Mouse (Mus musculus) adrenal gland (tissue): ENCODE measurements around the gene Ube3c.
"Not testable (repeated sequence)": the region's sequence is repeated elsewhere in the genome, so short reads cannot be mapped to it uniquely, and the experiment has no call there.

Experiments used
- intact Hi-C: fragments of 180-260 bp; cut with DNase I; formaldehyde crosslinking; loops from one replicate; pipeline ENCODE4 v1.15.1; 2025
- long read RNA-seq, 2 experiments: library from polyadenylated mRNA; unstranded; transcript quantifications; one replicate each; pipeline ENCODE4 v2.0.0; 2020; ENCODE audit warnings: borderline replicate concordance in 1 of 2; ENCODE audit not compliant: insufficient replicate concordance in 1 of 2

The Ube3c gene
- long read RNA-seq, experiment 1, partial matches to known transcripts: 6 of 8 reads
- long read RNA-seq, experiment 1, other reads (novel, unspliced or antisense): 2 of 8 reads
- long read RNA-seq, experiment 2, partial matches to known transcripts: 7 of 9 reads
- long read RNA-seq, experiment 2, other reads (novel, unspliced or antisense): 2 of 9 reads

DNA sequence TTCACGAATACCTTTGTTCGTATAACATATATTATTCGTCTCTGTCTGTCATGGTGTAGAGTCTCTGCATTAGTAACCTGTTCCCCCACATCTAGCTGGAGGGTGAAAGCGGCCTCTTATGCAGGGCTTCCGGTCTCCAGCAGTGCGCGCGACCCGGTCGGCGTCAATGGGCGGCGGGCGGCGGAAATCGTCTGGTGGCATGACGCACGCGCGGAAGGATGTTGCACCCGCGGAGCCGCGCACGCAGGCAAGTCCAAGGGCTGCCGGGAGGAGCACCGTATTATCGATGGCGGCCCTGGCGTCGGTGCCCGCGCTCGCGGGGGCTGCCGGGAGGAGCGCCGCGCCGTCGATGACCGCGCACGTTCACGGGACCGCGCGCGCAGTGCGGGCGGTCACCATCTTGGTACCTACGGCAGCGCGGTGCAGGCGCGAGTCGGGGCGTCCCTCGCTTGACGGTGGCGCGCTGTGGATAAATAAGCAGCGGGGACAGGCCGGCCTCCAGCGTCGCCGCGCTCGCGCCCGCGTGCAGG lies at the start of gene Ube3c:
Gene Ube3c (plus strand): TSS at position 395 of the 530 bp plus-strand sequence.
- intact Hi-C loops: no loop called here

DNA sequence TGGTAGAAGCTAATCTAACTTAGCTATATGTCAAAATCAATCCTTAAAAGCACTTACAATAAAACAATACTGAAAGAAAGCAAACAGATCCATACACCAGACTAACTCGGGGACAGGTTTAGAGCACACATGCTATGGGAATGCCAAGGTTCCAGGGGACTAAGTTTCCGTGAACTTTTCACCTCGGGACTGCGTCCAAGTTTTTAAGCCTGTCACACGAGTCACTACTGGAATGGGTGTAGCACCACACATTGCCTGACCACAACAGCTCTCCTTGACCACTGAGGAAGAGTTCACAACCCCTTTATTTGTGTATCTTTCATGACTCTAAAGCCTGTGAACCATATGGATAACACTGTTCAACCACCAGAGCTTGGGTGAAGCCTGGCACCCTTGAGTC lies 8.9 kb upstream of the Ube3c start:
- intact Hi-C loops: no loop called here

DNA sequence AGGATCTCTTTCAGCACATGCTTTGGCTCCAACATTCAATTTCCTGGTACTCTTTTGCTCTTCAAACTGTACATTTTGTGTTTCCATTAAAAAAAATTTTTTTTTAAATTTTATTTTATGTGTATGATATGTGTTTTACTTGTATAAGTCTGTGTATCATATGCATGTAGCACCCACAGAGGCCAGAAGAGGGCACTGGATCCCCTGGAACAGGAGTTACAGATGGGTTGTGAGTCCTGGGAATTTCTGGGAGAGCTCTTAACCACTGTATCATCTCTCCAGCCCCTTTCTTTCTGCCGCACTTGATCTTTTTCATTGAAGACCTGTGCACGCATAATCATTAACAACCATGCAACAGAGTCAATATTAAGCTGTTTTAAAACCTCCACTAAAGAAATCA lies 8.4 kb upstream of the Ube3c start:
- intact Hi-C loops: no loop called here

DNA sequence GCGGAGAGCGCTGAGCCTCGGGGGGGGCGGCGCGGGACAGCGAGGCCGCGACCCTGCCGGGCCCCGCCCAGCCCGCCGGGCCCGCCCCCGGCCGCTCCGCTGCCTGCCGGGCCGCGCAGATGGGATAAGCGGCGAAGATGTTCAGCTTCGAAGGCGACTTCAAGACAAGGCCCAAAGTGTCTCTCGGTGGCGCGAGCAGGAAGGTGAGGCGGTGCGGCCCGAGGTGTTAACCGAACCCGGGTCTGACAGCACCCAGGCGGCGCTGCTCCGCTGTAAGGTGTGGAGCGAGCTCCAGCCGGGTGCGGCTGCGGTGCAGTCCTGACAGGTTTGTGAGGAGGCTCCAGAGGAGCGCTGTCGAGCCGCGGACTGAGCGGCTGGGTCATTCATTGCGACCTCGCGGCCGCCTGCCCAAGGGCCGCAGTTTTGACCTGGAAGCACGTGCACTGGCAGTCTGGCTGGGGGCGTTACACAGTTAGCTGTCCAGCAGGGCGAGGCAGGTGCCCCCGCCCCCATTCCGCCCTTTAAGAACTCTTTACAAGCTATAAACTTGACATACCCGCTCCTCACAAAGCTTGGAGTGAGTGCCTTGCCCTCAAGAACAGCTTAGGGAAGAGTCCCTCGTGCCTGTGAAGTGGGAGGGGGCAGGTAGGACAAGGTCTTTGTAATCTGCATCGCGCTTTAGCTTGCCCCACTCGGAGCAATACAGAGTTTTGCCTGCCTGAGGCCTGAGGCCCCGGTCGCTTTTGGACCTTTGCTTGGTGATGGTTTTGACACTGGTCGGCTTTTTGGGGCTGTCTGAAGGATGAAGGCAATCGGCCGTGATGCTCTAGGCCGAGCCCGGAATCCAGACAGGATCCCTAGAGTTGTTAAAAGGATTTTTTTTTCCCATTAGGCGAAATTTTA lies 587 bp downstream of the Ube3c start:
- intact Hi-C loops: no loop called here

DNA sequence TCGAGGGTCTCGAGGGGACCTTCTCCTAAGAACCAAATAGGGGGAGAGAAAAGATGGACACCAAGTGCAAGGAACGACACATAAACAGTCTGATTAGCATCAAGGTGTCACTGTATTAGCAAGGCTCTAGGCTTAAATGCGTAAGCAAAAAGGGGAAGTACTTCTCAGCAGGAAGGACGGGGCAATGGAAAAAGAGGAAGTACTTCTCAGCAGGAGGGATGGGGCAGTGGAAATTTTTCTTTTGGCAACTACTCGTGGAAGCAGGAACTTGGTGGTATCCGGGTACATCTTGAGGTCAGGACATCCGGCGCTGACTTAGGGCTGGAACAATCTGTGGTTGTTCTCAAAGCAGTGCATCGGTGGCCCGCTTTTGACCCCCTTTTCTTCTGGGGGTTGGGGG lies 5.2 kb downstream of the Ube3c start:
- intact Hi-C loops: not testable (repeated sequence)

DNA sequence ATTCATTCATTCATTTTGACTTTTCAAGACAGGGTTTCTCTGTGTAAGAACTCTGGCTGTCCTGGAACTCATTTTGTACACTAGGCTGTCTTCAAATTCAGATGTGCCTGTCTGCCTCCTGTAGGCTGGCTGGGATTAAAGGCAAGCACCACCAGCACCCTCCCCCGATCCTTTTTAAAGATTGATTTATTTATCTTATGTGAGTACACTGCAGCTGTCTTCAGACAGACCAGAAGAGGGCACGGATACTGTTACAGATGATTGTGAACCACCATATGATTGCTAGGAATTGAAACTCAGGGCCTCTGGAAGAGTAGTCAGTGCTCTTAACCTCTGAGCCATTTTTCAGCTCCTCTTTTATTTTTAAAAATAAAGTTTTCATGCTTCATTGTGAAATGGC lies 6.0 kb downstream of the Ube3c start:
- intact Hi-C loops: no loop called here

DNA sequence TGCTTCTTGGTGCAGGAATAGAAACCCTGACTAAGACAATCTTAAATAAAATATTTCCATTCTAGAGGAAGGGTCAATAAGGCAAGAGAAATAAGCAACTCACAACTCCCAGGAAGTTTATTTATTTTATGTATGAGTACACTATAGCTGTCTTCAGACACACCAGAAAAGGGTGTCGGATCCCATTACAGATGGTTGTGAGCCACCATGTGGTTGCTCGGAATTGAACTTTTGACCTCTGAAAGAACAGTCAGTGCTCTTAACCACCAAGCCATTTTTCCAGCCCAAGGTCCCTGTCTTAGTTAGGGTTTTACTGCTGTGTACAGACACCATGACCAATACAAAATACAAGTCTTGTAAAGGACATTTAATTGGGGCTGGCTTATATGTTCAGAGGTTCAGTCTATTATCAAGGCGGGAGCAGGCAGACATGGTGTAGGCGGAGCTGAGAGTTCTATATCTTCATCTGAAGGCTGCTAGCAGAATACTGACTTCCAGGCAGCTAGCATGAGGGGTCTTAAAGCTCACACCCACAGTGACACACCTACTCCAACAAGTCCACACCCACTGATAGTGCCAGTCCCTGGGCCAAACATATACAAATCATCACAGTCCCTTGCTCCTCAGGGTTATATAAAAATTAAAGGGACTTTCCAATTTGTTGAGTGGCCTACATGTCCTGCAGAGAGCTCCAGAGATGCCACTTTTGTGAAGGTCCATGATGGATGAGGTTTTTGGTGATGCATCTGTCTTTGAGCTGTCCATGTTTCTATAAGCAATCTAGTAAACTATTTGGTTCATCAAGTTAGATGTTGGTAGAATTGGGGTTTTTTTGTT lies 9.0 kb downstream of the Ube3c start:
- intact Hi-C loops: no loop called here

DNA sequence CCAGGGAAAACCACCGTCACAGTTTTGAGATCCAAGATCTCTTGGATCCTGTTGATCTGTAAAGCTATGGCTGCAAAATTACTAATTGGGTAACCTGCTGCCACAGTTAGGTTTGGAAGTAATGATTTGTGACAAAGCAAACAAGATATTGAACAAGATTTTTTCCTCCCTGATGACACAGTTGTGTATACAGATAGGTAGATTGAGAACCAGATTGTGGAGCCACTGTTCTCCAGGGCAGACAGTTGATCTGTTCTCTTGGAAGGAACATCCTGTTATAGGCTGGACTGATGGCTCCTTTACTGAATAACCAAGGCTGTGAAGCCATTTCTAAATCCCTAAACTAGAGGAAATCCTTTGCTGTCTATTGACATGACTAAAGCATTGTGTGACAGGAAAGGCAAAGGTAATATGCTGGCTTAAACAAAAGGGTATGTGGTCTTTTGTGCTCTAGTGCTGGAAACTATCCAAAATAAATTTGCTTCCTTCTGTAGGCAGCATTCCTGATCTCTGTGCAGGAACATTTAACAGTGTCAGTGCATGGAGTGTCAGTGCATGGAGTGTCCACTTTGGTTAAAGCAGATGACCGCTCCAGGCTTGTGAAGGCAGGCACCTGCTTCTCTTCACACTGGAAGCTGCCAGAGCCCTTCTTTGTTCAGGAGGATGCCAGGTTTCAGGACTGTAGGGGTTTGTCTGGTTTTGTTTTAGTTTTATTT lies 15.0 kb downstream of the Ube3c start:
- intact Hi-C loops: no loop called here

DNA sequence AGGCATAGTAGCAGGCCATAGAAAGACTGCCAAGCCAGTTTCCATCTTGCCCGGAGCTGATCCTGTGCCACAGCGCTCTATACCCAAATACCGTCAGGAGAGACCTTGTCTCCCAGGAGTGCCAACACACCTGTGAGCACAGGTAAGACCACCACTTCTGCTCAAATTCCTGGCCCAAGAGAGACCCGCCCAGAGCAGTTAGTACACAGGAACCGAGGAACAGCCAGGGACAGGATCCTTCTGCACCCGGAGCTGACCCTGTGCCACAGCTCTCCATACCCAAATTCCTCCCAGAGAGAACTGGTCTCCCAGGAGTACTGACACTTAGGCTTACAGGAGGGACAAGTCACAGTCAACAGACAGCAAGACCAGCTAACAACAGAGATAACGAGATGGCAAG lies 23.1 kb downstream of the Ube3c start:
- intact Hi-C loops: not testable (repeated sequence)

DNA sequence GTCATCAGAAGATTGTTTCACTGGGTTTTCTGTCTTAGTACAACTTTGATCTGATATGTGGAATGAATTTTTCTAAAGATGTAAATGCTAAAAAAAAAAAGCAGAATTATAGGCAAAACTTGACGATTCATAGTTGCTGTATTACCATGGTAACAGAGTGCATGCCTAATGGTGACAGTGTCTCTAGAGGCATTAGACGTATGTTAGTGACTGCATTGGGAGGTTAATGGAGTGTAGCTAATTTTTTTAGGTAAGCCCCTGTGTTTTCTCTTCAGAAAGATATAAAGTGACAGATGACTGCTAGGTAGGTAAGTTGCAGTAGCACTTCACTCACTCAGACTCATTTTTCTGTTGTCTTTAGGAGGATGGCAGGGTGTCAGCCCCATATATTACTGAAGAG lies 37.5 kb downstream of the Ube3c start:
- intact Hi-C loops: no loop called here

DNA sequence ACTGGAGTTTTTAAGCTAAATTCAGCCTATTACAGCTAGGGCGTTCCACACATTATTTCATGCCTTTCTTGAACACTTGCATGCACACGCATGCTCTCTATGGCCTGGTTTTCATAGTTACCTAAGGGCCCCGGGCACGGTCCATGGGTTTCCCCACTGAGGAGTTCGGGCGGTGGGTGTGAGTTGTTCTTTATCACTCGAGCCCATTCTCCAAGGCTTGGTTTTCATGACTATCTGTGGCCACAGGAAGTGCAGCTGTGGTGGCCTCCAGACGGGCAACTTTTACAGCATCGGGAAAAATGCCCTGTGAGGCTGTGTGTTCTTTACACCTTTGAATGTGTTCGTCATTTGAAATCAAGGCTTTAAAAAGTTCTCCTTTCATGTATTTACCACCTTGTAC lies 56.6 kb downstream of the Ube3c start:
- intact Hi-C loops: no loop called here

DNA sequence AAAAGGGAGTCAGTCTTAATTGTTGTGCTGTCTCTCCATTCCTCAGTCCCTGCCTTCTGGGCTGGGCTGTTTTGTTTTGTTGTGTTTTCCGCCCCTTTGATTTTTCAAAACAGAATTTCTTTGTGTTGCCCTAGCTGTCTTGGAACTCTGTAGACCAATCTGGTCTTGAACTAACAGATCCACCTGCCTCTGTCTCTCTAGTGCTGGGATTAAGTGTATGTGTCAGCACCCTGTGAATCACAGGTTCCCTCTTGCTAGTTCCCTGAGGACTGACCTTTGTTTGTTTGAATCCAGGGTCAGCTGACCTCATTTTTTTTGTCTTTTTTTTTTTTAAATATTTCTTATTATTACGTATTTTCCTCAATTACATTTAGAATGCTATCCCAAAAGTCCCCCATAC lies 60.9 kb downstream of the Ube3c start:
- intact Hi-C loops: no loop called here

DNA sequence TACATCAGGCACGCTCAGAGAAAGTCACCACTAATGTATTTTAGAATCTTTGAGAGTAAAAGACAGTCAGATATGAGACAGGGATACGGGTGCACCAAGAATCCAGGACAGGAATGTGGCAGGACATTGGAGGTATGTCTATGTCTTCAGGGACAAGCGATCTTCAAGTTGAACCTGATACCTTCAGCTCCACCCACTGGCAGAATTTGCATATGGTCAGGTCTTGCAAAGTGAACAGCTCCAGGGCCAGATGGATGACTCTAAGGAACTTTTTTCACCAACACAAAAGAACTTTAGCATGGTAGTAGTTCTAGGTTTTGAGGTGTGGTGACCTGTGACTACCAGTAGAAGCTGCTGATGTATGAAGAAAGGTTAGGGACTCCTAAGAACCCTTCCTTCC lies 62.7 kb downstream of the Ube3c start:
- intact Hi-C loops: no loop called here

DNA sequence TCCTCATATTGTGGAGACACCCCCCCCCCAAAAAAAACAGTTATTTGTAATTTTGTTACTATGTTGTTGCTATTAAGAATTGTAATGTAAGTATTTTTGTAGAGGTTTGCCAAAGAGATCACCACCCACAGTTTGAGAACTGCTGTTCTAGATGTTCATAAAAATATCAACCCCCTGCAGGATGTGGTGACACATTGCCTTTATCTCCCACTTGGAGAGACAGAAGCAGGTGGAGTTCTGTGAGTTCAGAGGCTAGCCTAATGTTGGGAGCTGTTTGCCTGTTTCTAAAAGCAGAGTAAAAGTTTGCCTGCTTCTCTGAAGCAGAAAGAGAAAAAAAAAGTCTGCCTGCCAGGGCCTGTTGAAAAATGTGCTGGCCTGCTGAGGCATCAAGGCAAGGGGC lies 67.3 kb downstream of the Ube3c start:
- intact Hi-C loops: no loop called here

DNA sequence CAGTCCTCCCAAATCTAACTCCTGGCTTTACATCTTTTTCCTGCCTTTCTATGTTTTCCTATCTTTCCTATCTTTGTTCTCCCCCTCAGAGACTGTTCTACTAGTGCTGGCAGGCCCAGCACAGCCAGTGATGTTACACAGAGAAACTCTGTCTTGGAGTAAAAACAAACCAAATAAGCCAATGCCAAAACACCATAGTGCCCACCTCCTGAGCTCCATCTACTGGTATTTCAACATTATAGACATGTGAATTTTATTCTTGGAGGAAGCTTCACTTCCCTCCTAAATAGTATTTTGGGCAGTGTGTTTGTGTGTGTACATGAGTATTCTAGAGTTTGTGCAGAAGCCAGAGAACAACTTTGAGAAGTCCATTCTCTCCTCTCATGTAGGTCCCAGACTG lies 67.8 kb downstream of the Ube3c start:
- intact Hi-C loops: no loop called here

DNA sequence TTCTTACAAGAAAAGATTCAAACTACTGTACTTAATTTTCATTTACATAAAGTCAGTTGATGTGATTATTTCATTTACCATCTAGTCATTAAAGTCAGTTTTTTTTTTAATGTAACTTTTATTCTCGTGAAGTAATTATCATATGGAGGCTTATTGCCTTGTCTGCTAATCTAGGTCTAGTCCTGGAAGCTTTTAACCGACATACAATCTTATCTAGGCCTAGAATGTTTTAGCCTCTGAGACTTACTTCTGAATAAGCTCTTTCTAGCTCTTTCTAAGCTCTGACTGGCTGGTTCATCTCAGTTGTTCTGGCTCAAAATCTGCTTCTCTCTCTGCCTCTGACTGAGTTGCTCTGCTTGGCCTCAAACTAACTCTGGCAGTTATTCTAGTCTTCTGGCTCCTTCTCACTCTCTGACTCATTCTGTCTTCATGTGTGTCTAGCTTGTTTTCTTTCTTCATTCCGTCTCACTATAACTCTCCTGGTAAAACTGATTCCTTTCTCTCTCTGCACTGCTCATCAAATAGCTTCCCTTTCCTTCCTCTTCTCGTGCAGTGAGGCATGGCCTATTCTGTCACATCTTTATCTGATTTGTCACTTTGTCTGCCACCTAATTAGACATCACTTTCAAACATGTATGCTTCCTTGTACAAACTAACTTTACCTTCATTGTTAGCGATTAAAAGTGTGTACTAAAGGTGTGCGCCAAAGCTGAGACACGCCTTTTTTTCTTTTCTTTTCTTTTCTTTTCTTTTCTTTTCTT lies 72.3 kb downstream of the Ube3c start:
- intact Hi-C loops: no loop called here

DNA sequence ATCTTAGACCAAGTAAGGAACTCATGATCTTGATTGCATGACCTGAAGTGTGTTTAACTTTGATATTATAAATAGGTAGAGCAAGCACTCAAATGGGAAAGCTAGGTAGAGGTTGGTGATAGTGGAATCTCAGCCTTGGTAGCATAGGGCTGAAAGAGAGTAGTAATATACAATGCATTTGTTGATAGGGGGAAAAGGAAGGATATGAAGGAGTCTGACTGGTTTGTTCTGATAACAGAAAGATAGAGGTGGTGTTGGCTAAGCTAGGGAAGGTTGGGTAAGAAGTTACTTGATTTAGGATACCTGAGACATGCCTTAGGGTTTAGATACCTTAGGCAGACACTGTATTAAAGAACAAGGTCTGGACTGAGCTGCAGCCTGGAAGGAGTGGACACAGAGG lies 82.7 kb downstream of the Ube3c start:
- intact Hi-C loops: no loop called here

DNA sequence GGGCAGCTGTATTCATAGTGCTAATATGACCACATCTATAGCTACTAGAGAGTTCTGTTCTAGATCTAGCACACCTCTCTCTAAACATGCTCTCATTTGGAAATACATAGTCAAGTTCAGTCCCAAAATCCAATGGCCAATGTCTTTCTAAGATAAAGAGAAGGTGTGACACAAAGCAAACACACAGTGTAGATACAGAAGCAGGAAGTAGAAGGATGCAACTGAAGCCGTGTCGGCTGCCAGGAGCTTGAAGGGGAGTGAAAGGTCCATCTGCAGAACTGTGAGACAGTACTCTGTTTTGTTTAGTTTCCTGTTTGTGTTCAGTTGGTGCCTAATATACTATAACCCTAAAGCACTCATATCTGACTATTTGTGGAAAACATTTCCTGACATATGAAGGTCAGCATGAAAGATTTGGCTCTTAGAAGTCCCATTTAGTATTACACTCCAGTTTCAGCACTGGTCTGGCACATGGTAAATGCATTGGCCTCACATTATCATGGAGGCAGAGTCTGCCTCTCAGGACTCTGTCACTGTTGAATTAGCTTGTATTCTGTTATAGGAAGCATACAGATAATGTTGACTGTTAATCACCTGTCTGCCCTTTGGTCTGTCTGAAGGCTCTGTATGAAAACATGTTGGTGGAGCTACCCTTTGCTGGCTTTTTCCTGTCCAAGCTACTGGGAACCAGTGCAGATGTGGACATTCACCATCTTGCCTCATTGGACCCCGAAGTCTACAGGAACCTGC lies 88.7 kb downstream of the Ube3c start:
- intact Hi-C loops: no loop called here

DNA sequence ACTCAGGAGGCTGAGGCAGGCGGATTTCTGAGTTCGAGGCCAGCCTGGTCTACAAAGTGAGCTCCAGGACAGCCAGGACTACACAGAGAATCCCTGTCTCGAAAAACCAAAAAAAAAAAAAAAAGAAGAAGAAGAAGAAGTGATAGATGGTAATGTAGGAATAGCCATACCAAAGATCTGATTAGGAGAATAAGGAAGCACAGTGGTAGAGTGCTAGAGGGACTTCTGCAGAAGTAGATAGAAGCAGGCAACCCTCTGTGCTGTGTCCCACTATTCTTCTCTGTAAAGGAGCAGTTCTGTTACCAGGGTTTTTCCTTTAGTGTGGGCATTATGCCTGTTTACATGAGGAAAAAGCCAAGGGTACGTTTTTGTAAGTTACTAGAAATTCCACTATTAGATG lies 92.2 kb downstream of the Ube3c start:
- intact Hi-C loops: not testable (repeated sequence)

DNA sequence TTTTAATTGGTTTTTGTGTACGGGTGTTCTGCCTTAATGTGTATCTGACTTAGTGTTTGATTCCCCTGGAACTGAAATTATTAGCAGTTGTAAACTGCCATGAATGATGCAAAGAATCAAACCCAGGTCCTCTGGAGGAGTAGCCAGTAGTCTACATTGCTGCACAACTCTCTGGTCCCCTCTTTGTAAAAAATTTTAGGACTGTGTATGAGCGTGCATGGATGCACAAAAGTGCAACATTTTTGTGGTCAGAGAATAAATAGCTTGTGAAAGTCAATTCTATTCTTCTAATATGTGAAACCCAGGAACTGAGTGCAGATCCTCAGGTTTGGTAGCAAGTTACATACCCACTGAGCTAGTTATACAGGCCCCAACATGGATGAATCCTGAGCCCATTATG lies 96.3 kb downstream of the Ube3c start:
- intact Hi-C loops: no loop called here
